Mouse (Mus musculus) liver, embryonic 14.5 days (tissue): Measurements from ENCODE around the gene Prss8. TPM values are rescaled to one million over a fixed set of nuclear protein-coding genes. Genes with fewer than 3 reads are reported as not detected.
"Not testable (repeated sequence)": the region's sequence is repeated elsewhere in the genome, so short reads cannot be mapped to it uniquely, and the experiment has no call there.

Source experiments
- ATAC-seq: fragments of 200-750 bp; cut with Nextera tagmentation; 2 replicates; pipeline ENCODE4 v1.8.0; 2017; ENCODE audit warnings: moderate number of reproducible peaks, mild to moderate bottlenecking, moderate library complexity; ENCODE audit not compliant: insufficient read depth
- DNase-seq, 3 experiments: peaks; one replicate each; pipeline ENCODE4 v3.0.0-alpha.2; 2012 to 2013; ENCODE audit warnings: low read depth in 3 of 3, low spot score in 3 of 3
- H3K27ac ChIP-seq: fragments of 300-500 bp; sonication (generic); 2 replicates; pipeline ENCODE4 v1.5.1; 2014; ENCODE audit warnings: moderate library complexity, mild to moderate bottlenecking, control low read depth, inconsistent platforms
- H3K27me3 ChIP-seq: fragments of 300-500 bp; sonication (generic); 2 replicates; pipeline ENCODE4 v1.6.1; 2014; ENCODE audit warnings: mild to moderate bottlenecking, low read length, moderate library complexity; ENCODE audit not compliant: control insufficient read depth, insufficient read depth
- H3K36me3 ChIP-seq: fragments of 300-500 bp; sonication (generic); replicated peaks from 2 replicates; pipeline ENCODE4 v1.6.1; 2014; ENCODE audit warnings: low read depth; ENCODE audit not compliant: control insufficient read depth, insufficient read depth
- H3K4me1 ChIP-seq, 2 experiments: fragments of 200-500 bp in 1 of 2; fragments of 300-500 bp in 1 of 2; sonication (generic) in 1 of 2; replicated peaks; 2 replicates each; pipeline ENCODE4 v1.6.1; 2012 to 2014; ENCODE audit warnings: antibody characterized with exemption in 1 of 2, inconsistent platforms in 1 of 2, low read length in 1 of 2; ENCODE audit not compliant: control insufficient read depth in 2 of 2, insufficient read depth in 2 of 2
- H3K4me2 ChIP-seq: fragments of 300-500 bp; sonication (generic); 2 replicates; pipeline ENCODE4 v1.6.1; 2014; ENCODE audit warnings: low read depth, mild to moderate bottlenecking, control low read depth, moderate library complexity
- H3K4me3 ChIP-seq, 2 experiments: fragments of 200-500 bp in 1 of 2; fragments of 300-500 bp in 1 of 2; sonication (generic) in 1 of 2; 2 replicates each; pipeline ENCODE4 v1.5.1; 2012 to 2014; ENCODE audit warnings: low read depth in 2 of 2, low read length in 2 of 2, mild to moderate bottlenecking in 2 of 2, control low read depth in 1 of 2, inconsistent platforms in 1 of 2, moderate library complexity in 1 of 2; ENCODE audit not compliant: insufficient read depth in 1 of 2
- H3K9ac ChIP-seq: fragments of 300-500 bp; sonication (generic); replicated peaks from 2 replicates; pipeline ENCODE4 v1.6.1; 2014; ENCODE audit warnings: mild to moderate bottlenecking, control low read depth, moderate library complexity
- H3K9me3 ChIP-seq: fragments of 300-500 bp; sonication (generic); 2 replicates; pipeline ENCODE4 v1.6.1; 2016; ENCODE audit warnings: low read length, mixed read lengths; ENCODE audit not compliant: control insufficient read depth
- CTCF ChIP-seq: IDR thresholded peaks from 2 replicates; pipeline ENCODE4 v1.5.1; 2016; ENCODE audit warnings: antibody characterized with exemption, low read depth, control low read depth
- EP300 ChIP-seq: IDR thresholded peaks from 2 replicates; pipeline ENCODE4 v1.6.1; 2016; ENCODE audit warnings: antibody characterized with exemption, low read depth
- WGBS: fragments of 180-500 bp; shearing (Covaris S2); extraction: QIAGEN DNeasy Blood & Tissue Kit; methylation state at CpG from one replicate; pipeline ENCODE4 v1.1.7; 2014; ENCODE audit not compliant: insufficient replicate concordance; 5-methylcytosine and 5-hydroxymethylcytosine counted together
- polyA plus RNA-seq, 2 experiments: library from polyadenylated mRNA; depleted of rRNA in 1 of 2; stranded (reverse) in 1 of 2; unstranded in 1 of 2; fragments of >200 nt; fragmentation: Nextera tagmentation in 1 of 2; extraction: Ambion mirVana in 1 of 2; gene quantifications; 2 replicates each; pipeline versions ENCODE4 v1.2.1 to v1.2.3; 2012 to 2014

Prss8 gene
- polyA plus RNA-seq, 2 experiments: 8.3 to 9.8 TPM

GRCm38 (mm10) chr7:127898179-127898956 lies 31.5 kb downstream of the Prss8 start:
- DNase-seq: no peak
- Histone ChIP-seq H3K9me3 (no peaks in the 10 kb centered on the region), H3K9ac (no peak overlapping the region), H3K27me3 (no peaks in the 10 kb centered on the region), H3K4me3 (no peak overlapping the region), H3K4me2 (peak overlapping the region; percentile 32), H3K36me3 (no peaks in the 10 kb centered on the region), H3K27ac (peak overlapping the region; percentile 31; the same call in 1 of the 2 replicates), H3K4me1 (peaks cover 34 to 46% of the 10 kb centered on the region in 2 experiments)
- WGBS: 21% methylated on average over 10 of the region's 10 CpGs
- ATAC-seq: no peak
- no peak for TF ChIP-seq CTCF
- no peak for TF ChIP-seq EP300

GRCm38 (mm10) chr7:127897542-127897941 lies 32.4 kb downstream of the Prss8 start:
- no peak for ATAC-seq
- H3K4me2 ChIP-seq: no peak overlapping the region
- TF ChIP-seq EP300 (no peak), CTCF (no peak)
- no peak overlapping the region for H3K27ac ChIP-seq
- H3K27me3 ChIP-seq: no peaks in the 10 kb centered on the region
- DNase-seq: no peak
- peaks cover 34 to 46% of the 10 kb centered on the region in 2 experiments for H3K4me1 ChIP-seq
- no peak overlapping the region for H3K9ac ChIP-seq
- H3K9me3 ChIP-seq: no peaks in the 10 kb centered on the region
- 75% methylated on average over 7 of the region's 7 CpGs for WGBS
- no peaks in the 10 kb centered on the region; the same call in 1 of the 2 replicates for H3K36me3 ChIP-seq
- no peak overlapping the region for H3K4me3 ChIP-seq

DNA sequence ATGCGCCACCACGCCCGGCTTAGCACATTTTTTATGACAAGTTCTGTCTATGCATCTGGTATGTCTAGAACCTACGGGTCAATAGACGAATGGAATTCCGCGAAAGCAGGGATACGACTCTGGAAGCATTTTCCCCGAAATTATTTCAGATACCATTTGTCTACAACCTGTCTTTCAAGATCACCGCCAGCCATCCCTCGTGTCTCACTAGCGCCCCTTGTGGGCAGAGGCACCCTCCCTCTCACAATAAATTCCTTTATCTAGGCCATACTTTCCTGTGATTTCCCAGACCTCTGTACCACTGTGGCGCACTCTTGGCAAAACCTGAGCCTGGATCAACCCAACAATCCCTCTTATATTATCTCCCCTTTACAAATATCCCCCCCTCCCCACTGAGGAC lies 33.5 kb downstream of the Prss8 start:
- Histone ChIP-seq H3K4me1 (peaks cover 34 to 39% of the 10 kb centered on the region in 2 experiments), H3K9me3 (no peaks in the 10 kb centered on the region), H3K4me2 (peak overlapping the region; percentile 96), H3K27ac (no peak overlapping the region; the same call in 1 of the 2 replicates), H3K4me3 (no peak overlapping the region), H3K36me3 (no peaks in the 10 kb centered on the region; the same call in 1 of the 2 replicates), H3K9ac (no peak overlapping the region), H3K27me3 (no peaks in the 10 kb centered on the region)
- DNase-seq (peak; percentile 48 to 65 (median 60)), ATAC-seq (no peak)
- WGBS: 43% methylated on average over 13 of the region's 13 CpGs
- no peak for TF ChIP-seq EP300
- TF ChIP-seq CTCF: peak; percentile 94

GRCm38 (mm10) chr7:127895891-127896290 lies 34.0 kb downstream of the Prss8 start:
- not testable (repeated sequence) for H3K27me3 ChIP-seq, H3K9ac ChIP-seq, H3K9me3 ChIP-seq, DNase-seq, H3K36me3 ChIP-seq
- H3K4me3 ChIP-seq: peak overlapping the region in 1 of 2 experiments; percentile 9; a peak in 1 of 4 replicates
- H3K4me1 ChIP-seq: peaks cover 34 to 39% of the 10 kb centered on the region in 2 experiments
- H3K27ac ChIP-seq: peak overlapping the region; percentile 23
- peak overlapping the region; percentile 96 for H3K4me2 ChIP-seq
- WGBS: 54% methylated on average over 7 of the region's 7 CpGs
- ATAC-seq: peak; percentile 0; the same call in 1 of the 2 replicates

- H3K27ac ChIP-seq: peak within 1 kb of the TSS; percentile 76
- peaks cover 31 to 37% of the 10 kb centered on the region in 2 experiments for H3K4me1 ChIP-seq
- peak within 1 kb of the TSS; percentile 96 for H3K4me2 ChIP-seq
- H3K4me3 ChIP-seq: peak within 1 kb of the TSS; percentile 65 to 70
- TF ChIP-seq CTCF (peak; percentile 78), EP300 (no peak)
- DNase-seq (peak; percentile 89 to 94 (median 92)), ATAC-seq (peak; percentile 94)
- WGBS: 0% methylated on average over 26 of the region's 26 CpGs
- H3K9me3 ChIP-seq: no peaks in the 10 kb centered on the region
- peak within 1 kb of the TSS; percentile 67 for H3K9ac ChIP-seq
- H3K27me3 ChIP-seq: no peaks in the 10 kb centered on the region
- no peaks in the 10 kb centered on the region; the same call in 1 of the 2 replicates for H3K36me3 ChIP-seq
Measured at GRCm38 (mm10) chr7:127895442-127895841, 34.5 kb downstream of the Prss8 start, which contains the start of the genes Gm21974 and Vkorc1. Gm21974 (minus strand) TSS chr7:127895454. Vkorc1 (minus strand) TSS chr7:127895617.
